Mouse (Mus musculus) cerebellum, adult 2 months (tissue): ENCODE data around the gene H2-Q2.
"Not testable (repeated sequence)": the region's sequence is repeated elsewhere in the genome, so short reads cannot be mapped to it uniquely, and the experiment has no call there.

Source experiments
- CTCF ChIP-seq: fragments of 200-500 bp; IDR thresholded peaks from 2 replicates; pipeline ENCODE4 v1.5.1; 2011; ENCODE audit warnings: low read depth, mild to moderate bottlenecking, control low read depth, low read length, moderate library complexity, borderline replicate concordance; ENCODE audit not compliant: insufficient read depth
- POLR2A ChIP-seq: fragments of 200-500 bp; IDR thresholded peaks from 2 replicates; pipeline ENCODE4 v1.6.1; 2011; ENCODE audit warnings: low read length, control low read depth, borderline replicate concordance; ENCODE audit not compliant: insufficient read depth

DNA sequence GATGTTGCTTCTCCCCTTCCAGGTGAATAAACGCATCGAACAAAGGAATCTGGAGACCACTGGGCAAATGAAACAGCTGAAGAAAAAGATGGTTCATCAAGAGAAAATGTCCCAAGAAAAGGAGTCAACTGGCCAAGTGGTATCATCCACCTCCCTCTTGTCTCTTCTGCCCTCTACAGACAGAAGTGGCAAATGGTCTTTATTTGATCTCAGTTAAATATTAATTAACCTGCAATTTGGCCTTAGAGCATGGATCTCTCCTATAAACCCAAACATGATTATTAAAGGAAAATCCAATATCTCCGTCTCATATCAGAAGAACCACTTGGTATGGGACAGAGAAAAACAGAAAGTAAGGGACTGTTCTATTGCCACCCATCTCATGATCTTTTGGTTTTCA is 12.3 kb upstream of the H2-Q2 start:
- TF ChIP-seq CTCF, POLR2A: not testable (repeated sequence)
